Mouse (Mus musculus): ENCODE results near the gene Rere. TPM values are rescaled to one million over a fixed set of nuclear protein-coding genes. Genes with fewer than 3 reads are reported as not detected.

Gene Rere
- total and polyA plus RNA-seq, 3 experiments = 4.1 to 31.8 TPM; not detected in 1

GRCm38 (mm10) chr4:150615251-150616028, 334.0 kb downstream of the Rere start:
- H3K27me3 ChIP-seq (ENCODE audit: control insufficient read depth in 1 of 2, insufficient read depth in 2 of 2, low read length in 2 of 2) = no peaks in the 10 kb centered on the region
- no peak overlapping the region for H3K27ac ChIP-seq (ENCODE audit: control insufficient read depth, low read depth, low read length)
- H3K9ac ChIP-seq (ENCODE audit: control insufficient read depth, low read depth, low read length, poor library complexity, severe bottlenecking) = no peak overlapping the region
- no peak for TF ChIP-seq KAT2A (conservative IDR thresholded peaks at IDR 0.05; ENCODE audit: low read depth, low read length)
- H3K9me3 ChIP-seq (replicated peaks; ENCODE audit: insufficient read depth, low read length) = no peaks in the 10 kb centered on the region
- DNase-seq (ENCODE audit: low read depth, low spot score) = no peak
- no peak overlapping the region for H3K4me3 ChIP-seq (ENCODE audit: control insufficient read depth in 1 of 2, insufficient read depth in 1 of 2, low read depth in 2 of 2, low read length in 2 of 2)
- no peaks in the 10 kb centered on the region for H3K79me2 ChIP-seq (ENCODE audit: control insufficient read depth, insufficient read depth, low read length, poor library complexity)
- H3K4me1 ChIP-seq (ENCODE audit: control insufficient read depth in 1 of 2, insufficient read depth in 2 of 2, low read length in 2 of 2) = no peaks in the 10 kb centered on the region
- no peaks in the 10 kb centered on the region; a peak in 1 of 4 replicates for H3K36me3 ChIP-seq (ENCODE audit: control insufficient read depth in 1 of 2, insufficient read depth in 2 of 2, low read length in 2 of 2)

- no peak overlapping the region for H3K4me3 ChIP-seq (ENCODE audit: control insufficient read depth in 1 of 2, insufficient read depth in 1 of 2, low read depth in 2 of 2, low read length in 2 of 2)
- TF ChIP-seq ZNF384 (IDR thresholded peaks at IDR 0.05; ENCODE audit: low read depth, low read length) (no peak), GABPA (IDR thresholded peaks at IDR 0.05; ENCODE audit: low read depth, low read length) (no peak), MAFK (IDR thresholded peaks at IDR 0.05; ENCODE audit: borderline replicate concordance, low read depth, low read length) (no peak), MAX (IDR thresholded peaks at IDR 0.05; ENCODE audit: low read length) (no peak), CHD2 (IDR thresholded peaks at IDR 0.05; ENCODE audit: low read length) (no peak), POLR2A (IDR thresholded peaks at IDR 0.05; ENCODE audit: control insufficient read depth in 1 of 2, insufficient read depth in 1 of 2, low read depth in 1 of 2, low read length in 2 of 2, poor library complexity in 1 of 2) (no peak), UBTF (IDR thresholded peaks at IDR 0.05; ENCODE audit: borderline replicate concordance, insufficient read depth, low read depth, low read length) (no peak), ZMIZ1 (IDR thresholded peaks at IDR 0.05; ENCODE audit: low read depth, low read length) (no peak), ZKSCAN1 (IDR thresholded peaks at IDR 0.05; ENCODE audit: low read depth, low read length) (no peak), SMC3 (IDR thresholded peaks at IDR 0.05; ENCODE audit: low read depth, low read length) (no peak), E2F4 (IDR thresholded peaks at IDR 0.05; ENCODE audit: borderline replicate concordance, low read depth, low read length) (no peak), ELF1 (IDR thresholded peaks at IDR 0.05; ENCODE audit: low read depth, low read length) (no peak), MYB (IDR thresholded peaks at IDR 0.05; ENCODE audit: low read depth, low read length) (no peak), MAZ (IDR thresholded peaks at IDR 0.05; ENCODE audit: low read depth, low read length) (no peak), SIN3A (IDR thresholded peaks at IDR 0.05; ENCODE audit: low read length) (no peak), USF2 (IDR thresholded peaks at IDR 0.05; ENCODE audit: borderline replicate concordance in 1 of 2, insufficient read depth in 1 of 2, low read depth in 1 of 2, low read length in 2 of 2) (no peak)
- no peak for DNase-seq (ENCODE audit: low read depth, low spot score)
- H3K27ac ChIP-seq (ENCODE audit: control insufficient read depth, low read depth, low read length) = no peak overlapping the region
- no peaks in the 10 kb centered on the region for H3K9me3 ChIP-seq (replicated peaks; ENCODE audit: insufficient read depth, low read length)
- H3K4me1 ChIP-seq (ENCODE audit: control insufficient read depth in 1 of 2, insufficient read depth in 2 of 2, low read length in 2 of 2) = no peaks in the 10 kb centered on the region
- H3K9ac ChIP-seq (ENCODE audit: control insufficient read depth, low read depth, low read length, poor library complexity, severe bottlenecking) = no peak overlapping the region
- no peaks in the 10 kb centered on the region; a peak in 1 of 4 replicates for H3K36me3 ChIP-seq (ENCODE audit: control insufficient read depth in 1 of 2, insufficient read depth in 2 of 2, low read length in 2 of 2)
- no peaks in the 10 kb centered on the region for H3K27me3 ChIP-seq (ENCODE audit: control insufficient read depth in 1 of 2, insufficient read depth in 2 of 2, low read length in 2 of 2)
- no peaks in the 10 kb centered on the region for H3K79me2 ChIP-seq (ENCODE audit: control insufficient read depth, insufficient read depth, low read length, poor library complexity)
Observed at GRCm38 (mm10) chr4:150616029-150616420, 334.6 kb downstream of the Rere start.

Data from MEL (cell line).